Mouse (Mus musculus): ENCODE results near the gene Jmjd6. TPM values are rescaled to one million over a fixed set of nuclear protein-coding genes. Genes with fewer than 3 reads are reported as not detected.
A peak's percentile ranks its signal among the peaks of the same experiment; 100 is the strongest.

The Jmjd6 gene
- polyA plus RNA-seq, 1 experiment: not detected

- 79% methylated on average over 10 of the region's 10 CpGs for WGBS
Observed at GRCm38 (mm10) chr11:116822215-116822614, 21.0 kb downstream of the Jmjd6 start.

GRCm38 (mm10) chr11:116821057-116821940 lies 21.9 kb downstream of the Jmjd6 start:
- WGBS: 70% methylated on average over 13 of the region's 13 CpGs
- Histone ChIP-seq H3K4me1 (ENCODE audit: control insufficient read depth, insufficient read depth, low read length) (peaks cover 21% of the 10 kb centered on the region), H3K4me3 (ENCODE audit: insufficient read depth, low read depth, low read length) (no peak overlapping the region), H3K27ac (ENCODE audit: insufficient read depth, low read depth, low read length) (no peak overlapping the region)
- TF ChIP-seq POLR2A (IDR thresholded peaks at IDR 0.05; ENCODE audit: insufficient read depth, low read depth, low read length): no peak
- TF ChIP-seq CTCF (IDR thresholded peaks at IDR 0.05; ENCODE audit: insufficient read depth, low read depth, low read length): no peak

More at GRCm38 (mm10) chr11:116822215-116822614, 21.0 kb downstream of the Jmjd6 start:
- no peak overlapping the region for H3K27ac ChIP-seq (ENCODE audit: insufficient read depth, low read depth, low read length)
- peaks cover 29% of the 10 kb centered on the region for H3K4me1 ChIP-seq (ENCODE audit: control insufficient read depth, insufficient read depth, low read length)
- H3K4me3 ChIP-seq (ENCODE audit: insufficient read depth, low read depth, low read length): no peak overlapping the region
- TF ChIP-seq POLR2A (IDR thresholded peaks at IDR 0.05; ENCODE audit: insufficient read depth, low read depth, low read length) (no peak), CTCF (IDR thresholded peaks at IDR 0.05; ENCODE audit: insufficient read depth, low read depth, low read length) (no peak)

- Histone ChIP-seq H3K27ac (ENCODE audit: insufficient read depth, low read depth, low read length) (no peak overlapping the region), H3K4me3 (ENCODE audit: insufficient read depth, low read depth, low read length) (no peak overlapping the region), H3K4me1 (ENCODE audit: control insufficient read depth, insufficient read depth, low read length) (peaks cover 13% of the 10 kb centered on the region)
- no peak for TF ChIP-seq POLR2A (IDR thresholded peaks at IDR 0.05; ENCODE audit: insufficient read depth, low read depth, low read length)
- WGBS: 79% methylated on average over 5 of the region's 5 CpGs
Observed at GRCm38 (mm10) chr11:116819932-116820593, 23.2 kb downstream of the Jmjd6 start.

- 83% methylated on average over 8 of the region's 8 CpGs for WGBS
- H3K27ac ChIP-seq (ENCODE audit: insufficient read depth, low read depth, low read length): no peak overlapping the region
- TF ChIP-seq POLR2A (IDR thresholded peaks at IDR 0.05; ENCODE audit: insufficient read depth, low read depth, low read length): no peak
- TF ChIP-seq CTCF (IDR thresholded peaks at IDR 0.05; ENCODE audit: insufficient read depth, low read depth, low read length): no peak
- H3K4me3 ChIP-seq (ENCODE audit: insufficient read depth, low read depth, low read length): no peak overlapping the region
- H3K4me1 ChIP-seq (ENCODE audit: control insufficient read depth, insufficient read depth, low read length): peaks cover 25% of the 10 kb centered on the region
Observed at GRCm38 (mm10) chr11:116818722-116819121, 24.5 kb downstream of the Jmjd6 start.

GRCm38 (mm10) chr11:116817567-116817966 lies 25.7 kb downstream of the Jmjd6 start:
- Histone ChIP-seq H3K4me3 (ENCODE audit: insufficient read depth, low read depth, low read length) (no peak overlapping the region), H3K27ac (ENCODE audit: insufficient read depth, low read depth, low read length) (no peak overlapping the region), H3K4me1 (ENCODE audit: control insufficient read depth, insufficient read depth, low read length) (peaks cover 34% of the 10 kb centered on the region)
- WGBS: 99% methylated on average over 5 of the region's 5 CpGs
- TF ChIP-seq POLR2A (IDR thresholded peaks at IDR 0.05; ENCODE audit: insufficient read depth, low read depth, low read length) (no peak), CTCF (IDR thresholded peaks at IDR 0.05; ENCODE audit: insufficient read depth, low read depth, low read length) (no peak)

GRCm38 (mm10) chr11:116816769-116817168 lies 26.5 kb downstream of the Jmjd6 start:
- Histone ChIP-seq H3K4me3 (ENCODE audit: insufficient read depth, low read depth, low read length) (no peak overlapping the region), H3K4me1 (ENCODE audit: control insufficient read depth, insufficient read depth, low read length) (peaks cover 33% of the 10 kb centered on the region), H3K27ac (ENCODE audit: insufficient read depth, low read depth, low read length) (no peak overlapping the region)
- TF ChIP-seq CTCF (IDR thresholded peaks at IDR 0.05; ENCODE audit: insufficient read depth, low read depth, low read length) (no peak), POLR2A (IDR thresholded peaks at IDR 0.05; ENCODE audit: insufficient read depth, low read depth, low read length) (no peak)
- WGBS: 94% methylated on average over 5 of the region's 5 CpGs

- WGBS: 61% methylated on average over 7 of the region's 7 CpGs
- Histone ChIP-seq H3K4me1 (ENCODE audit: control insufficient read depth, insufficient read depth, low read length) (peaks cover 41% of the 10 kb centered on the region), H3K4me3 (ENCODE audit: insufficient read depth, low read depth, low read length) (no peak overlapping the region), H3K27ac (ENCODE audit: insufficient read depth, low read depth, low read length) (peak overlapping the region; percentile 4; the same call in 1 of the 2 replicates)
- TF ChIP-seq POLR2A (IDR thresholded peaks at IDR 0.05; ENCODE audit: insufficient read depth, low read depth, low read length): no peak
- no peak for TF ChIP-seq CTCF (IDR thresholded peaks at IDR 0.05; ENCODE audit: insufficient read depth, low read depth, low read length)
Observed at GRCm38 (mm10) chr11:116814884-116815415, 28.3 kb downstream of the Jmjd6 start.

GRCm38 (mm10) chr11:116814076-116814883 lies 29.0 kb downstream of the Jmjd6 start:
- TF ChIP-seq POLR2A (IDR thresholded peaks at IDR 0.05; ENCODE audit: insufficient read depth, low read depth, low read length): no peak
- TF ChIP-seq CTCF (IDR thresholded peaks at IDR 0.05; ENCODE audit: insufficient read depth, low read depth, low read length): no peak
- Histone ChIP-seq H3K27ac (ENCODE audit: insufficient read depth, low read depth, low read length) (peak overlapping the region; percentile 4; the same call in 1 of the 2 replicates), H3K4me3 (ENCODE audit: insufficient read depth, low read depth, low read length) (no peak overlapping the region), H3K4me1 (ENCODE audit: control insufficient read depth, insufficient read depth, low read length) (peaks cover 45% of the 10 kb centered on the region)
- 43% methylated on average over 20 of the region's 20 CpGs for WGBS
